ENCODE assay signal across 35 mouse cellular contexts in genomic region chr13:111604826-111605225, GRCm38 (mm10). TPM values are rescaled to one million over a fixed set of nuclear protein-coding genes. Genes with fewer than 3 reads are reported as not detected.
DNase-seq lines count a peak whose midpoint lies in the region; ATAC-seq and TF ChIP-seq lines count a peak whose summit lies in the region.
"Had no signal": no experiment of that assay in that cellular context is flagged by ENCODE, and none has a peak within 500 bp of the region (broad histone marks: within the 10 kb centered on the region; RNA-seq: fewer than 3 reads in every experiment).

No protein-coding gene starts in this region.

- no peaks in the 10 kb centered on the region for H3K36me3 ChIP-seq in MEL (ENCODE audit: control insufficient read depth in 1 of 2, insufficient read depth in 2 of 2, low read length in 2 of 2)
- H3K36me3 ChIP-seq in liver, embryonic 11.5 days (ENCODE audit: control insufficient read depth, insufficient read depth, low read length) = no peaks in the 10 kb centered on the region
- no peaks in the 10 kb centered on the region for H3K36me3 ChIP-seq in liver, embryonic 16.5 days (ENCODE audit: control insufficient read depth, insufficient read depth)
- no peaks in the 10 kb centered on the region for H3K36me3 ChIP-seq in kidney, embryonic 15.5 days
- H3K36me3 ChIP-seq: hindbrain, embryonic 13.5 days; limb, embryonic 12.5 days; neural tube, embryonic 15.5 days had no signal

- WGBS in liver, embryonic 11.5 days = 56% methylated on average over 5 of the region's 5 CpGs
- 31% methylated on average over 5 of the region's 5 CpGs for WGBS in liver, embryonic 16.5 days (ENCODE audit: insufficient replicate concordance)
- WGBS in kidney, embryonic 15.5 days = 88% methylated on average over 5 of the region's 5 CpGs

- H3K79me2 ChIP-seq in MEL (ENCODE audit: control insufficient read depth, insufficient read depth, low read length, poor library complexity) = no peaks in the 10 kb centered on the region

- H3K27me3 ChIP-seq in MEL (ENCODE audit: control insufficient read depth in 1 of 2, insufficient read depth in 2 of 2, low read length in 2 of 2) = no peaks in the 10 kb centered on the region; a peak in 1 of 4 replicates
- no peaks in the 10 kb centered on the region for H3K27me3 ChIP-seq in liver, embryonic 11.5 days (replicated peaks; ENCODE audit: control insufficient read depth, insufficient read depth, low read length)
- H3K27me3 ChIP-seq in liver, embryonic 16.5 days (ENCODE audit: control insufficient read depth, insufficient read depth, low read depth, low read length) = no peaks in the 10 kb centered on the region
- H3K27me3 ChIP-seq in kidney, embryonic 15.5 days = no peaks in the 10 kb centered on the region
- H3K27me3 ChIP-seq: hindbrain, embryonic 13.5 days; limb, embryonic 12.5 days; neural tube, embryonic 15.5 days had no signal

- DNase-seq in MEL (ENCODE audit: low read depth, low spot score) = peak; percentile 12
- DNase-seq in liver, embryonic 11.5 days (ENCODE audit: low spot score) = no peak
- DNase-seq in retina, embryonic 14.5 days (ENCODE audit: low spot score) = no peak
- no peak for DNase-seq in gastrocnemius, postnatal 4 days (ENCODE audit: low spot score in 2 of 2)
- DNase-seq in cerebellum, adult 11 months = no peak
- DNase-seq: adrenal gland, postnatal 14 days; cerebellum, adult 8-10 months; cerebellum, postnatal 25 days; forebrain, postnatal 0 days; gastrocnemius, postnatal 14 days; heart, adult 18-20 months; heart, postnatal 4 days; kidney, adult 8-10 months; kidney, postnatal 10 days; lung, adult 18-20 months; lung, postnatal 4 days; midbrain, embryonic 14.5 days; right cerebral cortex, adult 18-20 months; right cerebral cortex, postnatal 4 days had no signal

- H3K9ac ChIP-seq in MEL (ENCODE audit: control insufficient read depth, low read depth, low read length, poor library complexity, severe bottlenecking) = no peak overlapping the region
- H3K9ac ChIP-seq in liver, embryonic 11.5 days (ENCODE audit: low read depth, low read length) = no peak overlapping the region
- H3K9ac ChIP-seq in liver, embryonic 16.5 days (ENCODE audit: low read depth, low read length) = no peak overlapping the region; the same call in 1 of the 2 replicates
- no peak overlapping the region for H3K9ac ChIP-seq in kidney, embryonic 15.5 days
- H3K9ac ChIP-seq: forebrain, postnatal 0 days; hindbrain, embryonic 13.5 days; limb, embryonic 12.5 days; neural tube, embryonic 15.5 days had no signal

- ATAC-seq in common myeloid progenitor, adult 5-6 weeks (replicated peaks; ENCODE audit: low read depth, poor library complexity, severe bottlenecking) = peak; percentile 62; the same call in 1 of the 2 replicates
- peak; percentile 96 for ATAC-seq in liver, embryonic 11.5 days (replicated peaks; ENCODE audit: low FRiP score)
- peak; percentile 98 for ATAC-seq in liver, embryonic 16.5 days (ENCODE audit: low read depth)
- no peak for ATAC-seq in kidney, embryonic 15.5 days (replicated peaks; ENCODE audit: low FRiP score)
- ATAC-seq: CD4-positive, CD25-positive, alpha-beta regulatory T cell, adult 4 months; forebrain, postnatal 0 days; intestine, embryonic 16.5 days; lung, postnatal 0 days had no signal

- TF ChIP-seq EP300 in MEL (IDR thresholded peaks at IDR 0.05; ENCODE audit: low read depth in 1 of 2, low read length in 2 of 2) = no peak

- TF ChIP-seq CTCF in MEL (IDR thresholded peaks at IDR 0.05 in 2 of 3, conservative IDR thresholded peaks at IDR 0.05 in 1 of 3; ENCODE audit: control insufficient read depth in 1 of 3, insufficient read depth in 1 of 3, low read depth in 2 of 3, low read length in 3 of 3, poor library complexity in 1 of 3, severe bottlenecking in 1 of 3) = no peak

- TF ChIP-seq RAD21 in MEL (IDR thresholded peaks at IDR 0.05; ENCODE audit: low read depth, low read length) = no peak

- TF ChIP-seq POLR2A in MEL (IDR thresholded peaks at IDR 0.05; ENCODE audit: control insufficient read depth in 1 of 2, insufficient read depth in 1 of 2, low read depth in 1 of 2, low read length in 2 of 2, poor library complexity in 1 of 2) = no peak

- H3K4me2 ChIP-seq in liver, embryonic 11.5 days = peak overlapping the region; percentile 6; the same call in 1 of the 2 replicates
- H3K4me2 ChIP-seq in liver, embryonic 16.5 days (ENCODE audit: low read depth, low read length) = peak overlapping the region; percentile 25
- no peak overlapping the region for H3K4me2 ChIP-seq in kidney, embryonic 15.5 days
- H3K4me2 ChIP-seq: heart, embryonic 11.5 days; hindbrain, embryonic 13.5 days; limb, embryonic 12.5 days; neural tube, embryonic 15.5 days had no signal

- no peaks in the 10 kb centered on the region for H3K4me1 ChIP-seq in MEL (ENCODE audit: control insufficient read depth in 1 of 2, insufficient read depth in 2 of 2, low read length in 2 of 2)
- H3K4me1 ChIP-seq in liver, embryonic 11.5 days (replicated peaks; ENCODE audit: control insufficient read depth, insufficient read depth, low read length) = 0 out of 2 replicates have a peak, but pooled peaks cover 2% of the 10 kb centered on the region
- H3K4me1 ChIP-seq in liver, embryonic 16.5 days (ENCODE audit: control insufficient read depth, low read depth, low read length) = peaks cover 15% of the 10 kb centered on the region
- no peaks in the 10 kb centered on the region for H3K4me1 ChIP-seq in kidney, embryonic 15.5 days
- H3K4me1 ChIP-seq: hindbrain, embryonic 13.5 days; limb, embryonic 12.5 days; neural tube, embryonic 15.5 days had no signal

- no peaks in the 10 kb centered on the region for H3K9me3 ChIP-seq in MEL (replicated peaks; ENCODE audit: insufficient read depth, low read length)
- no peaks in the 10 kb centered on the region for H3K9me3 ChIP-seq in liver, embryonic 11.5 days (ENCODE audit: control insufficient read depth, low read length)
- no peaks in the 10 kb centered on the region; the same call in 1 of the 2 replicates for H3K9me3 ChIP-seq in liver, embryonic 16.5 days (replicated peaks; ENCODE audit: control insufficient read depth, low read length)
- 0 out of 2 replicates have a peak, but pooled peaks cover 2% of the 10 kb centered on the region for H3K9me3 ChIP-seq in kidney, embryonic 15.5 days (replicated peaks)
- H3K9me3 ChIP-seq: hindbrain, embryonic 13.5 days; limb, embryonic 12.5 days; neural tube, embryonic 15.5 days had no signal

- H3K4me3 ChIP-seq in MEL (ENCODE audit: control insufficient read depth in 1 of 2, insufficient read depth in 1 of 2, low read depth in 2 of 2, low read length in 2 of 2) = no peak overlapping the region
- H3K4me3 ChIP-seq in liver, embryonic 11.5 days (ENCODE audit: low read depth, low read length) = no peak overlapping the region
- H3K4me3 ChIP-seq in liver, embryonic 16.5 days (ENCODE audit: low read depth, low read length) = no peak overlapping the region
- H3K4me3 ChIP-seq in kidney, embryonic 15.5 days (replicated peaks) = no peak overlapping the region
- H3K4me3 ChIP-seq: hindbrain, embryonic 13.5 days; limb, embryonic 12.5 days; neural tube, embryonic 15.5 days had no signal

- no peak overlapping the region for H3K27ac ChIP-seq in MEL (ENCODE audit: control insufficient read depth, low read depth, low read length)
- H3K27ac ChIP-seq in liver, embryonic 11.5 days (ENCODE audit: low read depth, low read length) = no peak overlapping the region
- no peak overlapping the region for H3K27ac ChIP-seq in liver, embryonic 16.5 days (ENCODE audit: low read length)
- H3K27ac ChIP-seq in kidney, embryonic 15.5 days = no peak overlapping the region
- H3K27ac ChIP-seq: hindbrain, embryonic 13.5 days; limb, embryonic 12.5 days; neural tube, embryonic 15.5 days had no signal

TF ChIP-seq in MEL, 35 proteins besides CTCF, POLR2A, EP300 and RAD21:
- TF ChIP-seq TCF12 (IDR thresholded peaks at IDR 0.05; ENCODE audit: low read depth, low read length) (no peak), MYC (IDR thresholded peaks at IDR 0.05; ENCODE audit: low read depth, low read length) (no peak), SMC3 (IDR thresholded peaks at IDR 0.05; ENCODE audit: low read depth, low read length) (no peak), RCOR1 (IDR thresholded peaks at IDR 0.05; ENCODE audit: low read depth, low read length) (no peak), ZC3H11A (IDR thresholded peaks at IDR 0.05; ENCODE audit: low read depth, low read length) (no peak), USF2 (IDR thresholded peaks at IDR 0.05; ENCODE audit: borderline replicate concordance in 1 of 2, insufficient read depth in 1 of 2, low read depth in 1 of 2, low read length in 2 of 2) (no peak), KAT2A (conservative IDR thresholded peaks at IDR 0.05; ENCODE audit: low read depth, low read length) (no peak), CHD2 (IDR thresholded peaks at IDR 0.05; ENCODE audit: low read length) (no peak), NRF1 (IDR thresholded peaks at IDR 0.05; ENCODE audit: insufficient read depth, low read depth, low read length, poor library complexity, severe bottlenecking) (no peak), MYB (IDR thresholded peaks at IDR 0.05; ENCODE audit: low read depth, low read length) (no peak)
TF ChIP-seq in MEL: peak in this region for 0.

RNA-seq across cellular contexts. Expression of gene Gm10198, which starts 12.2 kb away (rescaled TPM):
- not detected in 2 replicates for total RNA-seq in MEL (2012; rRNA removed)
- polyA plus RNA-seq in MEL (2012; ENCODE audit: insufficient read depth in 1 of 2, insufficient read length in 2 of 2, low read depth in 1 of 2, low replicate concordance in 2 of 2, missing spikeins in 1 of 2) = not detected
- total RNA-seq in common myeloid progenitor, adult 5-6 weeks (2017) = not detected in 2 replicates
- polyA plus RNA-seq in liver, embryonic 11.5 days (2014; fragmentation: Nextera tagmentation; extraction: Ambion mirVana) = not detected in 2 replicates
- polyA plus RNA-seq in liver, embryonic 16.5 days (2015; fragmentation: Nextera tagmentation; extraction: Ambion mirVana) = not detected in 2 replicates
- polyA plus RNA-seq in kidney, embryonic 15.5 days (2015; fragmentation: Nextera tagmentation; extraction: Ambion mirVana) = not detected in 2 replicates
- not detected for total RNA-seq in gastrocnemius, postnatal 4 days (2021)
- total RNA-seq: adrenal gland, postnatal 14 days; forebrain, postnatal 0 days; gastrocnemius, postnatal 14 days; heart, adult 18-20 months; heart, postnatal 4 days; left cerebral cortex, adult 18-20 months; left cerebral cortex, postnatal 14 days had no signal
- polyA plus RNA-seq: CD4-positive, CD25-positive, alpha-beta regulatory T cell, adult 4 months; embryonic facial prominence, embryonic 11.5 days; forebrain, embryonic 11.5 days; forebrain, postnatal 0 days; heart, embryonic 11.5 days; heart, embryonic 16.5 days; hindbrain, embryonic 13.5 days; intestine, embryonic 16.5 days; large intestine, adult 2 months; limb, embryonic 12.5 days; lung, postnatal 0 days; midbrain, embryonic 14.5 days; neural tube, embryonic 15.5 days had no signal

RNA-seq across cellular contexts. Expression of gene Gm49496, which starts 55.1 kb away (rescaled TPM):
- 0.13 TPM in 1 of 2 replicates, not detected in the other for total RNA-seq in MEL (2012; rRNA removed)
- polyA plus RNA-seq in MEL (2012; ENCODE audit: insufficient read depth in 1 of 2, insufficient read length in 2 of 2, low read depth in 1 of 2, low replicate concordance in 2 of 2, missing spikeins in 1 of 2) = under 1 TPM in 1 of 2 experiments, not detected in 1; 0.26 TPM
- total RNA-seq in common myeloid progenitor, adult 5-6 weeks (2017) = not detected in 2 replicates
- polyA plus RNA-seq in liver, embryonic 11.5 days (2014; fragmentation: Nextera tagmentation; extraction: Ambion mirVana) = not detected in 2 replicates
- not detected in 2 replicates for polyA plus RNA-seq in liver, embryonic 16.5 days (2015; fragmentation: Nextera tagmentation; extraction: Ambion mirVana)
- polyA plus RNA-seq in kidney, embryonic 15.5 days (2015; fragmentation: Nextera tagmentation; extraction: Ambion mirVana) = not detected in 2 replicates
- total RNA-seq in gastrocnemius, postnatal 4 days (2021) = not detected
- total RNA-seq: adrenal gland, postnatal 14 days; forebrain, postnatal 0 days; heart, adult 18-20 months; heart, postnatal 4 days; left cerebral cortex, adult 18-20 months; left cerebral cortex, postnatal 14 days had no signal
- polyA plus RNA-seq: CD4-positive, CD25-positive, alpha-beta regulatory T cell, adult 4 months; embryonic facial prominence, embryonic 11.5 days; forebrain, embryonic 11.5 days; forebrain, postnatal 0 days; heart, embryonic 11.5 days; heart, embryonic 16.5 days; hindbrain, embryonic 13.5 days; large intestine, adult 2 months; limb, embryonic 12.5 days; lung, postnatal 0 days; midbrain, embryonic 14.5 days; neural tube, embryonic 15.5 days had no signal
